In the genomic region with DNA sequence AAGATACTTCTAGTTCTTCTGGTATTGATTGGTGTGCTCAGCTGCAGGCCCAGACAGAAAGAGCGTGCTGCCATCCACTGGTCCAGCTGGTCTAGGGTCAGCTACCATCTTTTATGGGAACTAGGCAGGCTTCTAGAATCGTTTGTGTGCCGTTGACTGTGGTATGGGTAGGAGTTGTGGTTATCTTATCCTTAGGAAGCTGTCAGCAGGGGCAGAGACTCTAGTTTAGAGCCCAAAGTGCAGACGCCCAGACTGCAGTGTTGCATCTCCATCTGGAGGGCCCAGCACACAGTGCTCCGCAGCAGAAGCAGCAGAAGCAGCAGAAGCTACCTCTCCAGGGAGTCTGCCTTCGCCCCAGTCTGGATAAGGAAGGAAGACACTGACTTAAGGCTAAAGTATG, we compare ENCODE assay signal across 23 mouse cellular contexts.
DNase-seq lines count a peak whose midpoint lies in the region; ATAC-seq and TF ChIP-seq lines count a peak whose summit lies in the region.
"Had no signal": no experiment of that assay in that cellular context is flagged by ENCODE, and none has a peak within 500 bp of the region (broad histone marks: within the 10 kb centered on the region; RNA-seq: fewer than 3 reads in every experiment).

No protein-coding gene starts in this region.

- H3K9me3 ChIP-seq in forebrain, embryonic 10.5 days, result no peaks in the 10 kb centered on the region
- no peaks in the 10 kb centered on the region for H3K9me3 ChIP-seq in forebrain, embryonic 13.5 days (replicated peaks)
- H3K9me3 ChIP-seq in heart, embryonic 13.5 days, result no peaks in the 10 kb centered on the region
- H3K9me3 ChIP-seq in liver, postnatal 0 days (ENCODE audit: low read length), result no peaks in the 10 kb centered on the region
- no peaks in the 10 kb centered on the region for H3K9me3 ChIP-seq in liver, embryonic 11.5 days (ENCODE audit: control insufficient read depth, low read length)
- H3K9me3 ChIP-seq: embryonic facial prominence, embryonic 12.5 days; limb, embryonic 15.5 days; megakaryocyte, embryonic 14.5 days; midbrain, embryonic 15.5 days had no signal

- no peak overlapping the region for H3K4me3 ChIP-seq in forebrain, embryonic 10.5 days
- no peak overlapping the region for H3K4me3 ChIP-seq in forebrain, embryonic 13.5 days
- H3K4me3 ChIP-seq in heart, embryonic 13.5 days, result no peak overlapping the region
- no peak overlapping the region for H3K4me3 ChIP-seq in liver, postnatal 0 days (ENCODE audit: low read depth, low read length)
- H3K4me3 ChIP-seq in liver, embryonic 11.5 days (ENCODE audit: low read depth, low read length), result no peak overlapping the region
- H3K4me3 ChIP-seq: embryonic facial prominence, embryonic 12.5 days; erythroblast, embryonic 14.5 days; limb, embryonic 15.5 days; megakaryocyte, embryonic 14.5 days; midbrain, embryonic 15.5 days; myocyte had no signal

- H3K27me3 ChIP-seq in forebrain, embryonic 10.5 days (ENCODE audit: poor library complexity, severe bottlenecking), result no peaks in the 10 kb centered on the region
- no peaks in the 10 kb centered on the region for H3K27me3 ChIP-seq in forebrain, embryonic 13.5 days
- no peaks in the 10 kb centered on the region for H3K27me3 ChIP-seq in heart, embryonic 13.5 days (replicated peaks)
- no peaks in the 10 kb centered on the region for H3K27me3 ChIP-seq in liver, postnatal 0 days (ENCODE audit: insufficient read depth, low read length)
- H3K27me3 ChIP-seq in liver, embryonic 11.5 days (replicated peaks; ENCODE audit: control insufficient read depth, insufficient read depth, low read length), result no peaks in the 10 kb centered on the region
- H3K27me3 ChIP-seq: embryonic facial prominence, embryonic 12.5 days; limb, embryonic 15.5 days; megakaryocyte, embryonic 14.5 days; midbrain, embryonic 15.5 days had no signal

- 92% methylated on average over 6 of the region's 6 CpGs for WGBS in forebrain, embryonic 10.5 days
- WGBS in forebrain, embryonic 13.5 days, result 91% methylated on average over 6 of the region's 6 CpGs
- WGBS in heart, embryonic 13.5 days, result 37% methylated on average over 6 of the region's 6 CpGs
- WGBS in liver, postnatal 0 days (ENCODE audit: insufficient replicate concordance), result 44% methylated on average over 6 of the region's 6 CpGs
- 44% methylated on average over 6 of the region's 6 CpGs for WGBS in liver, embryonic 11.5 days

- H3K4me1 ChIP-seq in forebrain, embryonic 10.5 days, result peaks cover 57% of the 10 kb centered on the region
- H3K4me1 ChIP-seq in forebrain, embryonic 13.5 days, result peaks cover 32% of the 10 kb centered on the region
- peaks cover 74% of the 10 kb centered on the region for H3K4me1 ChIP-seq in heart, embryonic 13.5 days
- H3K4me1 ChIP-seq in liver, postnatal 0 days (ENCODE audit: insufficient read depth), result no peaks in the 10 kb centered on the region
- peaks cover 9% of the 10 kb centered on the region for H3K4me1 ChIP-seq in liver, embryonic 11.5 days (replicated peaks; ENCODE audit: control insufficient read depth, insufficient read depth, low read length)

- 0 out of 2 replicates have a peak overlapping the region, but pooled peaks have one; percentile 20 for H3K27ac ChIP-seq in forebrain, embryonic 10.5 days
- H3K27ac ChIP-seq in forebrain, embryonic 13.5 days, result no peak overlapping the region
- H3K27ac ChIP-seq in heart, embryonic 13.5 days (replicated peaks), result peak overlapping the region; percentile 40
- no peak overlapping the region for H3K27ac ChIP-seq in liver, postnatal 0 days (ENCODE audit: low read depth)
- no peak overlapping the region for H3K27ac ChIP-seq in liver, embryonic 11.5 days (ENCODE audit: low read depth, low read length)
- H3K27ac ChIP-seq: embryonic facial prominence, embryonic 12.5 days; hindbrain, embryonic 14.5 days; limb, embryonic 15.5 days; midbrain, embryonic 15.5 days had no signal

- no peak for DNase-seq in forebrain, embryonic 10.5 days (ENCODE audit: extremely low spot score, low spot score)
- DNase-seq in heart, postnatal 14 days, result no peak
- no peak for DNase-seq in liver, postnatal 0 days
- no peak for DNase-seq in liver, embryonic 11.5 days (ENCODE audit: low spot score)
- no peak for DNase-seq in adrenal gland, adult 2 months
- DNase-seq: adrenal gland, postnatal 25 days; cerebellum, adult 8-10 months; forebrain, postnatal 0 days; kidney, adult 8-10 months; kidney, postnatal 14 days; lung, postnatal 10 days; thymus, postnatal 36 days had no signal

- TF ChIP-seq CTCF in liver, postnatal 0 days (IDR thresholded peaks at IDR 0.05; ENCODE audit: low read depth), result peak; percentile 21; the same call in 1 of the 2 replicates

- no peak for ATAC-seq in forebrain, embryonic 13.5 days
- no peak for ATAC-seq in heart, embryonic 13.5 days (ENCODE audit: extremely low read depth, insufficient number of reproducible peaks, low FRiP score, low TSS enrichment)
- no peak for ATAC-seq in liver, postnatal 0 days
- ATAC-seq in liver, embryonic 11.5 days (replicated peaks; ENCODE audit: low FRiP score), result no peak
- peak; percentile 61 for ATAC-seq in megakaryocyte progenitor cell, adult 5-6 weeks (replicated peaks; ENCODE audit: poor library complexity)
- ATAC-seq: CD4-positive, CD25-positive, alpha-beta regulatory T cell, adult 4 months; forebrain, postnatal 0 days; midbrain, embryonic 15.5 days had no signal

- TF ChIP-seq EP300 in liver, postnatal 0 days (IDR thresholded peaks at IDR 0.05; ENCODE audit: low read depth), result no peak

- intact Hi-C loops in heart, postnatal 14 days (cut with DNase I), result loop anchor here (5.0 kb wide), 1 partner anchor 33 kb away; no protein-coding TSS in a partner anchor

- no peak overlapping the region for H3K4me2 ChIP-seq in forebrain, embryonic 13.5 days
- no peak overlapping the region for H3K4me2 ChIP-seq in heart, embryonic 13.5 days
- no peak overlapping the region for H3K4me2 ChIP-seq in liver, postnatal 0 days (ENCODE audit: low read depth, low read length)
- H3K4me2 ChIP-seq in liver, embryonic 11.5 days, result no peak overlapping the region
- H3K4me2 ChIP-seq: embryonic facial prominence, embryonic 12.5 days; hindbrain, embryonic 14.5 days; limb, embryonic 15.5 days; midbrain, embryonic 15.5 days had no signal

- H3K9ac ChIP-seq in forebrain, embryonic 13.5 days, result no peak overlapping the region
- H3K9ac ChIP-seq in heart, embryonic 13.5 days, result peak overlapping the region; percentile 14; the same call in 1 of the 2 replicates
- H3K9ac ChIP-seq in liver, postnatal 0 days (replicated peaks), result no peak overlapping the region
- H3K9ac ChIP-seq in liver, embryonic 11.5 days (ENCODE audit: low read depth, low read length), result no peak overlapping the region
- H3K9ac ChIP-seq: embryonic facial prominence, embryonic 12.5 days; forebrain, postnatal 0 days; hindbrain, embryonic 14.5 days; limb, embryonic 15.5 days; midbrain, embryonic 15.5 days had no signal

- peaks cover 23% of the 10 kb centered on the region for H3K36me3 ChIP-seq in forebrain, embryonic 10.5 days (replicated peaks)
- no peaks in the 10 kb centered on the region for H3K36me3 ChIP-seq in forebrain, embryonic 13.5 days (ENCODE audit: poor library complexity, severe bottlenecking)
- H3K36me3 ChIP-seq in heart, embryonic 13.5 days, result peaks cover 34% of the 10 kb centered on the region
- no peaks in the 10 kb centered on the region for H3K36me3 ChIP-seq in liver, postnatal 0 days (replicated peaks; ENCODE audit: insufficient read depth, low read length)
- H3K36me3 ChIP-seq in liver, embryonic 11.5 days (ENCODE audit: control insufficient read depth, insufficient read depth, low read length), result no peaks in the 10 kb centered on the region
- H3K36me3 ChIP-seq: midbrain, embryonic 15.5 days had no signal

Comparison
In these comparisons a context has a peak if more than half of its experiments do, and no peak if none do; other contexts are left out.
1. H3K27ac ChIP-seq: peak in forebrain, embryonic 10.5 days (single experiment) and heart, embryonic 13.5 days (single experiment); none in forebrain, embryonic 13.5 days (single experiment), liver, postnatal 0 days (single experiment) and liver, embryonic 11.5 days (single experiment).